Mouse (Mus musculus) forebrain, embryonic 15.5 days (tissue): Measurements from ENCODE around the gene Stap1. TPM values are rescaled to one million over a fixed set of nuclear protein-coding genes. Genes with fewer than 3 reads are reported as not detected.
A peak's percentile ranks its signal among the peaks of the same experiment; 100 is the strongest.

Source experiments
- ATAC-seq: fragments of 200-750 bp; cut with Nextera tagmentation; replicated peaks from 2 replicates; pipeline ENCODE4 v1.8.0; 2017; ENCODE audit warnings: mild to moderate bottlenecking, moderate TSS enrichment, moderate library complexity
- H3K27ac ChIP-seq: fragments of 300-500 bp; sonication (generic); replicated peaks from 2 replicates; pipeline ENCODE4 v1.5.1; 2015; ENCODE audit warnings: mild to moderate bottlenecking, inconsistent platforms
- H3K27me3 ChIP-seq: fragments of 300-500 bp; sonication (generic); 2 replicates; pipeline ENCODE4 v1.6.1; 2015; ENCODE audit warnings: inconsistent platforms
- H3K36me3 ChIP-seq: fragments of 300-500 bp; sonication (generic); 2 replicates; pipeline ENCODE4 v1.6.1; 2015; ENCODE audit warnings: mild to moderate bottlenecking, inconsistent platforms
- H3K4me1 ChIP-seq: fragments of 300-500 bp; sonication (generic); 2 replicates; pipeline ENCODE4 v1.6.1; 2015; ENCODE audit warnings: inconsistent platforms
- H3K4me2 ChIP-seq: fragments of 300-500 bp; sonication (generic); replicated peaks from 2 replicates; pipeline ENCODE4 v1.6.1; 2015; ENCODE audit warnings: mild to moderate bottlenecking, inconsistent platforms
- H3K4me3 ChIP-seq: fragments of 300-500 bp; sonication (generic); 2 replicates; pipeline ENCODE4 v1.5.1; 2015; ENCODE audit warnings: mild to moderate bottlenecking, inconsistent platforms
- H3K9ac ChIP-seq: fragments of 300-500 bp; sonication (generic); replicated peaks from 2 replicates; pipeline ENCODE4 v1.6.1; 2015; ENCODE audit warnings: mild to moderate bottlenecking, inconsistent platforms
- H3K9me3 ChIP-seq: fragments of 300-500 bp; sonication (generic); 2 replicates; pipeline ENCODE4 v1.6.1; 2016; ENCODE audit warnings: inconsistent platforms
- WGBS: fragments of 180-500 bp; shearing (Covaris S2); methylation state at CpG from one replicate; pipeline ENCODE4 v1.1.7; 2015; ENCODE audit warnings: mixed read lengths; 5-methylcytosine and 5-hydroxymethylcytosine counted together
- polyA plus RNA-seq: library from polyadenylated mRNA; unstranded; fragments of >200 nt; fragmentation: Nextera tagmentation; extraction: Ambion mirVana; gene quantifications from 2 replicates; pipeline ENCODE4 v1.2.1, GENCODE M21; 2015

Gene Stap1
- 0.25 and 0.38 TPM in 2 replicates for polyA plus RNA-seq

- no peak within 1 kb of the TSS for H3K4me3 ChIP-seq
- no peak within 1 kb of the TSS for H3K9ac ChIP-seq
- no peaks in the 10 kb centered on the region for H3K27me3 ChIP-seq
- no peak for ATAC-seq
- no peaks in the 10 kb centered on the region for H3K4me1 ChIP-seq
- 83% methylated on average over 7 of the region's 7 CpGs for WGBS
- H3K9me3 ChIP-seq: no peaks in the 10 kb centered on the region
- H3K4me2 ChIP-seq: no peak within 1 kb of the TSS
- H3K36me3 ChIP-seq: no peaks in the 10 kb centered on the region
- H3K27ac ChIP-seq: no peak within 1 kb of the TSS
Measured at GRCm38 (mm10) chr5:86071538-86071937, at the start of gene Stap1. Gene Stap1, plus strand, starts transcription at chr5:86071746.

- Histone ChIP-seq H3K27ac (no peak overlapping the region), H3K4me1 (no peaks in the 10 kb centered on the region), H3K9ac (no peak overlapping the region), H3K4me2 (no peak overlapping the region), H3K36me3 (peaks cover 52% of the 10 kb centered on the region), H3K9me3 (no peaks in the 10 kb centered on the region), H3K4me3 (no peak overlapping the region), H3K27me3 (no peaks in the 10 kb centered on the region)
- WGBS: 83% methylated on average over 2 of the region's 2 CpGs
- ATAC-seq: no peak
Measured at GRCm38 (mm10) chr5:86029820-86030219, 41.7 kb upstream of the Stap1 start.

- Histone ChIP-seq H3K4me3 (peak overlapping the region; percentile 92), H3K9ac (no peak overlapping the region), H3K4me2 (peak overlapping the region; percentile 53), H3K9me3 (no peaks in the 10 kb centered on the region), H3K27ac (no peak overlapping the region), H3K36me3 (no peaks in the 10 kb centered on the region), H3K27me3 (no peaks in the 10 kb centered on the region), H3K4me1 (peaks cover 16% of the 10 kb centered on the region)
- 91% methylated on average over 1 of the region's 1 CpGs for WGBS
- no peak for ATAC-seq
Measured at GRCm38 (mm10) chr5:86063501-86063900, 8.0 kb upstream of the Stap1 start.

GRCm38 (mm10) chr5:86065101-86065875, 6.3 kb upstream of the Stap1 start, which contains the start of gene Cenpc1:
Gene Cenpc1, minus strand, starts transcription at chr5:86065583.
- Histone ChIP-seq H3K9me3 (no peaks in the 10 kb centered on the region), H3K36me3 (no peaks in the 10 kb centered on the region), H3K4me3 (peak within 1 kb of the TSS; percentile 92), H3K9ac (peak within 1 kb of the TSS; percentile 75), H3K4me1 (peaks cover 16% of the 10 kb centered on the region), H3K27me3 (no peaks in the 10 kb centered on the region), H3K4me2 (peak within 1 kb of the TSS; percentile 53), H3K27ac (peak within 1 kb of the TSS; percentile 92)
- peak; percentile 95 for ATAC-seq
- WGBS: under 1% methylated on average over 60 of the region's 60 CpGs

- peak overlapping the region; percentile 92 for H3K4me3 ChIP-seq
- peak overlapping the region; percentile 53 for H3K4me2 ChIP-seq
- peak overlapping the region; percentile 35; the same call in 1 of the 2 replicates for H3K9ac ChIP-seq
- ATAC-seq: peak; percentile 81
- no peaks in the 10 kb centered on the region for H3K36me3 ChIP-seq
- H3K9me3 ChIP-seq: no peaks in the 10 kb centered on the region
- peaks cover 16% of the 10 kb centered on the region for H3K4me1 ChIP-seq
- under 1% methylated on average over 17 of the region's 17 CpGs for WGBS
- H3K27ac ChIP-seq: peak overlapping the region; percentile 92
- no peaks in the 10 kb centered on the region for H3K27me3 ChIP-seq
Measured at GRCm38 (mm10) chr5:86065876-86066550, 5.5 kb upstream of the Stap1 start.

- 0 out of 2 replicates have a peak overlapping the region, but pooled peaks have one; percentile 24 for H3K9ac ChIP-seq
- H3K9me3 ChIP-seq: no peaks in the 10 kb centered on the region
- peak overlapping the region; percentile 92 for H3K27ac ChIP-seq
- 1% methylated on average over 17 of the region's 17 CpGs for WGBS
- ATAC-seq: peak; percentile 60
- peak overlapping the region; percentile 92 for H3K4me3 ChIP-seq
- peak overlapping the region; percentile 53 for H3K4me2 ChIP-seq
- H3K27me3 ChIP-seq: no peaks in the 10 kb centered on the region
- no peaks in the 10 kb centered on the region for H3K36me3 ChIP-seq
- H3K4me1 ChIP-seq: peaks cover 16% of the 10 kb centered on the region
Measured at GRCm38 (mm10) chr5:86066551-86066929, 5.0 kb upstream of the Stap1 start.

GRCm38 (mm10) chr5:86068451-86068850, 3.1 kb upstream of the Stap1 start:
- no peaks in the 10 kb centered on the region for H3K27me3 ChIP-seq
- H3K4me2 ChIP-seq: no peak overlapping the region
- H3K9ac ChIP-seq: no peak overlapping the region
- H3K4me3 ChIP-seq: no peak overlapping the region
- 90% methylated on average over 3 of the region's 3 CpGs for WGBS
- H3K27ac ChIP-seq: no peak overlapping the region
- H3K4me1 ChIP-seq: peaks cover 12% of the 10 kb centered on the region
- ATAC-seq: no peak
- H3K36me3 ChIP-seq: no peaks in the 10 kb centered on the region
- no peaks in the 10 kb centered on the region for H3K9me3 ChIP-seq

GRCm38 (mm10) chr5:86069121-86069520, 2.4 kb upstream of the Stap1 start:
- H3K4me2 ChIP-seq: no peak overlapping the region
- H3K9me3 ChIP-seq: no peaks in the 10 kb centered on the region
- H3K27ac ChIP-seq: no peak overlapping the region
- no peak overlapping the region for H3K9ac ChIP-seq
- H3K4me1 ChIP-seq: peaks cover 5% of the 10 kb centered on the region
- ATAC-seq: no peak
- WGBS: 78% methylated on average over 6 of the region's 6 CpGs
- H3K4me3 ChIP-seq: no peak overlapping the region
- no peaks in the 10 kb centered on the region for H3K27me3 ChIP-seq
- no peaks in the 10 kb centered on the region for H3K36me3 ChIP-seq

- Histone ChIP-seq H3K9ac (no peak overlapping the region), H3K36me3 (no peaks in the 10 kb centered on the region), H3K4me1 (no peaks in the 10 kb centered on the region), H3K9me3 (no peaks in the 10 kb centered on the region), H3K27ac (no peak overlapping the region), H3K27me3 (no peaks in the 10 kb centered on the region), H3K4me3 (no peak overlapping the region), H3K4me2 (no peak overlapping the region)
- 90% methylated on average over 4 of the region's 4 CpGs for WGBS
- no peak for ATAC-seq
Measured at GRCm38 (mm10) chr5:86072756-86073386, 1.3 kb downstream of the Stap1 start.

GRCm38 (mm10) chr5:86078720-86079334, 7.3 kb downstream of the Stap1 start:
- no peak for ATAC-seq
- 85% methylated on average over 3 of the region's 3 CpGs for WGBS
- H3K27ac ChIP-seq: no peak overlapping the region
- no peak overlapping the region for H3K4me2 ChIP-seq
- H3K9me3 ChIP-seq: no peaks in the 10 kb centered on the region
- H3K36me3 ChIP-seq: no peaks in the 10 kb centered on the region
- H3K27me3 ChIP-seq: no peaks in the 10 kb centered on the region
- H3K4me3 ChIP-seq: no peak overlapping the region
- H3K4me1 ChIP-seq: no peaks in the 10 kb centered on the region
- no peak overlapping the region for H3K9ac ChIP-seq

GRCm38 (mm10) chr5:86083987-86084386, 12.4 kb downstream of the Stap1 start:
- Histone ChIP-seq H3K36me3 (no peaks in the 10 kb centered on the region), H3K9me3 (no peaks in the 10 kb centered on the region), H3K27ac (no peak overlapping the region), H3K4me3 (no peak overlapping the region), H3K4me1 (no peaks in the 10 kb centered on the region), H3K4me2 (no peak overlapping the region), H3K27me3 (no peaks in the 10 kb centered on the region), H3K9ac (no peak overlapping the region)
- no peak for ATAC-seq
- 85% methylated on average over 6 of the region's 6 CpGs for WGBS

- Histone ChIP-seq H3K4me3 (no peak overlapping the region), H3K27ac (no peak overlapping the region), H3K4me1 (no peaks in the 10 kb centered on the region), H3K27me3 (no peaks in the 10 kb centered on the region), H3K9me3 (no peaks in the 10 kb centered on the region), H3K36me3 (no peaks in the 10 kb centered on the region), H3K4me2 (no peak overlapping the region), H3K9ac (no peak overlapping the region)
- 85% methylated on average over 7 of the region's 7 CpGs for WGBS
- no peak for ATAC-seq
Measured at GRCm38 (mm10) chr5:86084979-86085378, 13.4 kb downstream of the Stap1 start.
